Mouse (Mus musculus) CH12.LX (cell line): Measurements from ENCODE around the gene Coro7. TPM values are rescaled to one million over a fixed set of nuclear protein-coding genes. Genes with fewer than 3 reads are reported as not detected.

Experiments
- DNase-seq: peaks from one replicate; pipeline ENCODE4 v3.0.0-alpha.2; 2013; ENCODE audit errors: extremely low read depth
- H3K27ac ChIP-seq: 2 replicates; pipeline ENCODE4 v1.5.1; 2012; ENCODE audit warnings: low read depth, mild to moderate bottlenecking, control low read depth, moderate library complexity; ENCODE audit not compliant: insufficient read depth
- H3K27me3 ChIP-seq: replicated peaks from 2 replicates; pipeline ENCODE3; 2012; ENCODE audit warnings: inconsistent platforms
- H3K36me3 ChIP-seq, 2 experiments: replicated peaks in 1 of 2; 2 replicates each; pipeline versions ENCODE3 to v1.6.1; 2012; ENCODE audit warnings: inconsistent platforms in 1 of 2, low read length in 1 of 2, mild to moderate bottlenecking in 1 of 2, mixed read lengths in 1 of 2, moderate library complexity in 1 of 2; ENCODE audit not compliant: control insufficient read depth in 1 of 2, insufficient read depth in 1 of 2
- H3K4me1 ChIP-seq, 2 experiments: 2 replicates each; pipeline ENCODE4 v1.6.1; 2012; ENCODE audit warnings: inconsistent platforms in 1 of 2, moderate library complexity in 1 of 2; ENCODE audit not compliant: insufficient read depth in 2 of 2, control insufficient read depth in 1 of 2
- H3K4me2 ChIP-seq: 2 replicates; pipeline ENCODE4 v1.6.1; 2012; ENCODE audit warnings: low read depth, mild to moderate bottlenecking, control low read depth; ENCODE audit not compliant: poor library complexity, insufficient read depth, severe bottlenecking
- H3K4me3 ChIP-seq, 3 experiments: fragments of 150-350 bp in 1 of 3; sonication (generic) in 1 of 3; replicated peaks in 1 of 3; 2 replicates each; pipeline versions ENCODE3 to v1.5.1; 2011 to 2012; ENCODE audit warnings: low read depth in 2 of 3, low read length in 2 of 3, mild to moderate bottlenecking in 2 of 3, moderate library complexity in 2 of 3, control low read depth in 1 of 3, improper control_type of control experiment in 1 of 3, inconsistent platforms in 1 of 3, mixed read lengths in 1 of 3; ENCODE audit not compliant: poor library complexity in 1 of 3
- H3K79me2 ChIP-seq: replicated peaks from 2 replicates; pipeline ENCODE4 v1.6.1; 2012; ENCODE audit warnings: mild to moderate bottlenecking, moderate library complexity; ENCODE audit not compliant: control insufficient read depth, poor library complexity, insufficient read depth, severe bottlenecking; ENCODE audit errors: extremely low read depth
- H3K9ac ChIP-seq: 2 replicates; pipeline ENCODE4 v1.6.1; 2012; ENCODE audit warnings: low read depth, mild to moderate bottlenecking, control low read depth, moderate library complexity; ENCODE audit not compliant: insufficient read depth
- H3K9me3 ChIP-seq: replicated peaks from 2 replicates; pipeline ENCODE3; 2012; ENCODE audit warnings: low read length, inconsistent platforms, mixed read lengths
- BHLHE40 ChIP-seq: IDR thresholded peaks from 2 replicates; pipeline ENCODE4 v1.6.1; 2011; ENCODE audit warnings: mild to moderate bottlenecking, low read depth, low read length, improper control_type of control experiment
- CHD1 ChIP-seq: IDR thresholded peaks from 2 replicates; pipeline ENCODE4 v1.6.1; 2012; ENCODE audit warnings: low read depth, low read length, improper control_type of control experiment, inconsistent platforms
- CHD2 ChIP-seq: IDR thresholded peaks from 2 replicates; pipeline ENCODE4 v1.6.1; 2011; ENCODE audit warnings: low read length, improper control_type of control experiment
- ELF1 ChIP-seq: IDR thresholded peaks from 2 replicates; pipeline ENCODE4 v1.6.1; 2014; ENCODE audit warnings: low read depth, mild to moderate bottlenecking, inconsistent platforms, low read length, improper control_type of control experiment
- EP300 ChIP-seq: IDR thresholded peaks from 2 replicates; pipeline ENCODE4 v1.6.1; 2011; ENCODE audit warnings: low read length, improper control_type of control experiment
- ETS1 ChIP-seq: conservative IDR thresholded peaks from 2 replicates; pipeline ENCODE4 v1.6.1; 2012; ENCODE audit warnings: low read depth, mild to moderate bottlenecking, inconsistent platforms, low read length, improper control_type of control experiment, moderate library complexity
- GABPA ChIP-seq: IDR thresholded peaks from 2 replicates; pipeline ENCODE4 v1.6.1; 2012; ENCODE audit warnings: low read depth, low read length, improper control_type of control experiment, inconsistent platforms; ENCODE audit not compliant: insufficient replicate concordance
- HCFC1 ChIP-seq: IDR thresholded peaks from 2 replicates; pipeline ENCODE4 v1.6.1; 2012; ENCODE audit warnings: low read depth, mild to moderate bottlenecking, inconsistent platforms, low read length, improper control_type of control experiment
- IRF4 ChIP-seq: IDR thresholded peaks from 2 replicates; pipeline ENCODE4 v1.6.1; 2014; ENCODE audit warnings: low read depth, mild to moderate bottlenecking, inconsistent platforms, low read length, improper control_type of control experiment
- KAT2A ChIP-seq: IDR thresholded peaks from 2 replicates; pipeline ENCODE4 v1.6.1; 2012; ENCODE audit warnings: low read length, improper control_type of control experiment, inconsistent platforms; ENCODE audit not compliant: insufficient replicate concordance
- MAFK ChIP-seq: IDR thresholded peaks from 2 replicates; pipeline ENCODE4 v1.6.1; 2011; ENCODE audit warnings: low read length, improper control_type of control experiment; ENCODE audit not compliant: insufficient replicate concordance
- MAX ChIP-seq: IDR thresholded peaks from 2 replicates; pipeline ENCODE4 v1.6.1; 2011; ENCODE audit warnings: low read length, improper control_type of control experiment
- MAZ ChIP-seq: IDR thresholded peaks from 2 replicates; pipeline ENCODE4 v1.6.1; 2012; ENCODE audit warnings: low read depth, mild to moderate bottlenecking, inconsistent platforms, low read length, improper control_type of control experiment, moderate library complexity
- MEF2A ChIP-seq: IDR thresholded peaks from 2 replicates; pipeline ENCODE4 v1.6.1; 2014; ENCODE audit warnings: low read depth, mild to moderate bottlenecking, inconsistent platforms, low read length, improper control_type of control experiment, borderline replicate concordance
- MXI1 ChIP-seq: IDR thresholded peaks from 2 replicates; pipeline ENCODE4 v1.6.1; 2011; ENCODE audit warnings: mild to moderate bottlenecking, low read depth, low read length, improper control_type of control experiment
- NELFE ChIP-seq: IDR thresholded peaks from 2 replicates; pipeline ENCODE4 v1.6.1; 2011; ENCODE audit warnings: low read depth, low read length, improper control_type of control experiment
- NRF1 ChIP-seq: IDR thresholded peaks from 2 replicates; pipeline ENCODE4 v1.6.1; 2014; ENCODE audit warnings: low read depth, mild to moderate bottlenecking, inconsistent platforms, low read length, improper control_type of control experiment, moderate library complexity
- PAX5 ChIP-seq: IDR thresholded peaks from 2 replicates; pipeline ENCODE4 v1.6.1; 2012; ENCODE audit warnings: low read length, inconsistent platforms, mixed read lengths
- POLR2A ChIP-seq: IDR thresholded peaks from 2 replicates; pipeline ENCODE4 v1.6.1; 2011; ENCODE audit warnings: low read depth, mild to moderate bottlenecking, improper control_type of control experiment, low read length
- POLR2AphosphoS2 ChIP-seq: IDR thresholded peaks from 2 replicates; pipeline ENCODE4 v1.6.1; 2011; ENCODE audit warnings: low read depth, low read length, improper control_type of control experiment
- RCOR1 ChIP-seq: conservative IDR thresholded peaks from 2 replicates; pipeline ENCODE4 v1.6.1; 2012; ENCODE audit warnings: low read depth, mild to moderate bottlenecking, inconsistent platforms, low read length, improper control_type of control experiment
- SIN3A ChIP-seq: IDR thresholded peaks from 2 replicates; pipeline ENCODE4 v1.6.1; 2012; ENCODE audit warnings: low read length, improper control_type of control experiment, inconsistent platforms
- TBP ChIP-seq: conservative IDR thresholded peaks from 2 replicates; pipeline ENCODE4 v1.6.1; 2011; ENCODE audit warnings: low read depth, low read length, improper control_type of control experiment
- TCF12 ChIP-seq: IDR thresholded peaks from 2 replicates; pipeline ENCODE4 v1.6.1; 2014; ENCODE audit warnings: low read depth, mild to moderate bottlenecking, inconsistent platforms, low read length, improper control_type of control experiment
- USF1 ChIP-seq: IDR thresholded peaks from 2 replicates; pipeline ENCODE4 v1.6.1; 2014; ENCODE audit warnings: low read depth, mild to moderate bottlenecking, inconsistent platforms, low read length, improper control_type of control experiment
- ZKSCAN1 ChIP-seq: IDR thresholded peaks from 2 replicates; pipeline ENCODE4 v1.6.1; 2012; ENCODE audit warnings: low read depth, inconsistent platforms, low read length, improper control_type of control experiment, borderline replicate concordance
- ZMIZ1 ChIP-seq: IDR thresholded peaks from 2 replicates; pipeline ENCODE4 v1.6.1; 2012; ENCODE audit warnings: low read depth, mild to moderate bottlenecking, inconsistent platforms, low read length, improper control_type of control experiment
- dilution Hi-C: fragments of 300-500 bp; cut with MboI; formaldehyde crosslinking; loops from 2 replicates; pipeline ENCODE4 v1.14.3; 2020; ENCODE audit warnings: low sequenced_read_pairs; ENCODE audit not compliant: extremely low pct_unique_long_range_greater_than_20kb, extremely low pct_ligation_motif_present
- in situ Hi-C: fragments of 300-500 bp; cut with MboI; formaldehyde crosslinking; loops from 3 replicates; pipeline ENCODE4 v1.14.3; 2019; ENCODE audit warnings: low sequenced_read_pairs, low pct_ligation_motif_present, low pct_unique_long_range_greater_than_20kb, mixed read lengths
- polyA plus RNA-seq: library from polyadenylated mRNA; unstranded; fragments of >175 nt; gene quantifications from 2 replicates; pipeline ENCODE4 v1.2.1, GENCODE M21; 2012; ENCODE audit warnings: low read depth; ENCODE audit not compliant: insufficient read length
- total RNA-seq, 2 experiments: library from RNA; depleted of rRNA; stranded (reverse); fragments of 300-350 nt in 1 of 2; fragments of >200 nt in 1 of 2; gene quantifications; 2 replicates each; pipeline ENCODE4 v1.2.3; 2012 to 2014

Gene Coro7
- total and polyA plus RNA-seq, 3 experiments: 5.7 to 40.2 (median 20.0) TPM

DNA sequence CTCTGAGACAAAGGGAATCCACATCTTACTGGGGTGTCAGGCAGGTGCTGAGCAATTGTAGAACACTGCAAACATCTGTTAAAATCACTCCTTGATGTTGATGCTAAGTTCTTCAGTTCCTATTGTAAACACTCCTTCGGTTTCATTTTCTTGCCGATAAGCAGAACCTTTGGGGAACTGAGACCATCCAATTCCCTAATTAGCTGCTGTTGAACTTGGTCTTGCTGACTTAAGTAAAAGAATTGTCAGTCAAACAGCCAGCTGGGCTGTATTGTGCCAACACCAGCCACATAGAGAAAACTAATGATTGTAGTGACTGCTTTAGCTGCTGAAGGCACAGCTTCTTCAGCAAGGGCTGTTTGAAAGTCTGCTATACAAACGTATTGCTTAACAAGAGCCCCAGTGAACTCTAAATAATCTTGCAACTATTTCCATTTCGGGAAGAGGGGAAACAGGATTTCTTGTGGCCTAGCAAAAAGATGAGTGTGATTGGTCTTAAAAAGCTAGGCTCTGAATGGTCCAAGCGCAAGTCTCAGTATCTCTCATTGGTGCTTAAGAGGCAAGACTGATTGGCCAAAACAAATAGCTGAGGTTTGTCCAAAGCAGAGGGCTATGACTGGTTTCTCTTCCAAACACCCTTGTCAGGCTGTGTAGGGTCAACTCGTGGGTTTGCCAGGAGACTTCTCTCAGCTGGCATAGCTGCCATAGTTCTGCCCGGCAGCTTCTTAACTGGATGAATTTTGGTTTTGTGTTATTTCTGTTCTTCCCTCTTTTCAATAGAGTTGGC is 42.7 kb upstream of the Coro7 start:
- DNase-seq: peak; percentile 81
- Histone ChIP-seq H3K27ac (peak overlapping the region; percentile 84), H3K36me3 (no peaks in the 10 kb centered on the region), H3K4me2 (peak overlapping the region; percentile 99), H3K27me3 (no peaks in the 10 kb centered on the region), H3K4me3 (peak overlapping the region; percentile 28 to 38 (median 31)), H3K9ac (peak overlapping the region; percentile 83), H3K4me1 (peaks cover 6 to 26% of the 10 kb centered on the region in 2 experiments), H3K9me3 (peaks cover 7% of the 10 kb centered on the region), H3K79me2 (peaks cover 7% of the 10 kb centered on the region)
- peak; percentile 58 for TF ChIP-seq SIN3A
- peak; percentile 62 for TF ChIP-seq ELF1
- TF ChIP-seq MAX: peak; percentile 38
- peak; percentile 82 for TF ChIP-seq EP300
- peak; percentile 51; the same call in 1 of the 2 replicates for TF ChIP-seq MXI1
- TF ChIP-seq HCFC1: peak; percentile 70
- no peak for TF ChIP-seq USF1
- TF ChIP-seq TBP: peak; percentile 92
- TF ChIP-seq ZKSCAN1: no peak
- no peak for TF ChIP-seq PAX5
- peak; percentile 64; the same call in 1 of the 2 replicates for TF ChIP-seq MEF2A
- TF ChIP-seq POLR2AphosphoS2: peak; percentile 75
- peak; percentile 71 for TF ChIP-seq TCF12
- no peak for TF ChIP-seq RCOR1
- no peak for TF ChIP-seq GABPA
- peak; percentile 80 for TF ChIP-seq CHD2
- TF ChIP-seq MAFK: peak; percentile 64
- TF ChIP-seq POLR2A: peak; percentile 83
- peak; percentile 75; the same call in 1 of the 2 replicates for TF ChIP-seq ZMIZ1
- TF ChIP-seq ETS1: peak; percentile 40; the same call in 1 of the 2 replicates
- TF ChIP-seq IRF4: peak; percentile 69
- peak; percentile 71; the same call in 1 of the 2 replicates for TF ChIP-seq CHD1
- peak; percentile 21; the same call in 1 of the 2 replicates for TF ChIP-seq NRF1
- 0 out of 2 replicates have a peak, but pooled peaks have one; percentile 13 for TF ChIP-seq BHLHE40
- TF ChIP-seq MAZ: no peak
- no peak for TF ChIP-seq KAT2A
- peak; percentile 82 for TF ChIP-seq NELFE
- dilution Hi-C loops (no loop called here), in situ Hi-C loops (no loop called here)
